Mouse (Mus musculus) forebrain, embryonic 14.5 days (tissue): ENCODE data around the gene Slc41a3. TPM values are rescaled to one million over a fixed set of nuclear protein-coding genes. Genes with fewer than 3 reads are reported as not detected.
A peak's percentile ranks its signal among the peaks of the same experiment; 100 is the strongest.

Source experiments
- ATAC-seq: fragments of 200-750 bp; cut with Nextera tagmentation; 2 replicates; pipeline ENCODE4 v1.8.0; 2017; ENCODE audit warnings: mild to moderate bottlenecking, moderate library complexity
- DNase-seq: peaks from one replicate; pipeline ENCODE4 v3.0.0-alpha.2; 2015; ENCODE audit warnings: low spot score
- H3K27ac ChIP-seq: fragments of 300-500 bp; sonication (generic); 2 replicates; pipeline ENCODE4 v1.5.1; 2014; ENCODE audit warnings: low read depth, mild to moderate bottlenecking, control low read depth, low read length, moderate library complexity
- H3K27me3 ChIP-seq: fragments of 300-500 bp; sonication (generic); replicated peaks from 2 replicates; pipeline ENCODE4 v1.6.1; 2014; ENCODE audit warnings: low read length, control low read depth, mixed read lengths; ENCODE audit not compliant: control insufficient read depth, insufficient read depth
- H3K36me3 ChIP-seq: fragments of 300-500 bp; sonication (generic); 2 replicates; pipeline ENCODE4 v1.6.1; 2014; ENCODE audit warnings: low read length, control low read depth; ENCODE audit not compliant: control insufficient read depth, insufficient read depth
- H3K4me1 ChIP-seq: fragments of 300-500 bp; sonication (generic); 2 replicates; pipeline ENCODE4 v1.6.1; 2014; ENCODE audit warnings: antibody characterized with exemption, low read length, control low read depth; ENCODE audit not compliant: control insufficient read depth, insufficient read depth
- H3K4me2 ChIP-seq: fragments of 300-500 bp; sonication (generic); 2 replicates; pipeline ENCODE4 v1.6.1; 2014; ENCODE audit warnings: mild to moderate bottlenecking, control low read depth, low read length
- H3K4me3 ChIP-seq: fragments of 300-500 bp; sonication (generic); 2 replicates; pipeline ENCODE4 v1.5.1; 2014; ENCODE audit warnings: low read depth, low read length, control low read depth
- H3K9ac ChIP-seq: fragments of 300-500 bp; sonication (generic); 2 replicates; pipeline ENCODE4 v1.6.1; 2014; ENCODE audit warnings: mild to moderate bottlenecking, low read length, control low read depth, moderate library complexity
- H3K9me3 ChIP-seq: fragments of 300-500 bp; sonication (generic); replicated peaks from 2 replicates; pipeline ENCODE4 v1.6.1; 2016; ENCODE audit warnings: low read length, control low read depth, mixed read lengths; ENCODE audit not compliant: control insufficient read depth
- WGBS: fragments of 180-500 bp; shearing (Covaris S2); extraction: QIAGEN DNeasy Blood & Tissue Kit; methylation state at CpG from one replicate; pipeline ENCODE4 v1.1.7; 2014; 5-methylcytosine and 5-hydroxymethylcytosine counted together
- polyA plus RNA-seq: library from polyadenylated mRNA; unstranded; fragments of >200 nt; fragmentation: Nextera tagmentation; extraction: Ambion mirVana; gene quantifications from 2 replicates; pipeline ENCODE4 v1.2.1, GENCODE M21; 2014

Gene Slc41a3
- polyA plus RNA-seq, 1 experiment from 2014 or later, result 2.1 TPM

GRCm38 (mm10) chr6:90565357-90566215, 38.9 kb upstream of the Slc41a3 start:
- no peak overlapping the region for H3K4me2 ChIP-seq
- H3K27me3 ChIP-seq, result no peaks in the 10 kb centered on the region
- H3K36me3 ChIP-seq, result no peaks in the 10 kb centered on the region
- 68% methylated on average over 13 of the region's 13 CpGs for WGBS
- no peak overlapping the region for H3K9ac ChIP-seq
- no peaks in the 10 kb centered on the region for H3K9me3 ChIP-seq
- peaks cover 3% of the 10 kb centered on the region; the same call in 1 of the 2 replicates for H3K4me1 ChIP-seq
- no peak overlapping the region for H3K27ac ChIP-seq
- no peak overlapping the region for H3K4me3 ChIP-seq
- ATAC-seq (no peak), DNase-seq (no peak)

DNA sequence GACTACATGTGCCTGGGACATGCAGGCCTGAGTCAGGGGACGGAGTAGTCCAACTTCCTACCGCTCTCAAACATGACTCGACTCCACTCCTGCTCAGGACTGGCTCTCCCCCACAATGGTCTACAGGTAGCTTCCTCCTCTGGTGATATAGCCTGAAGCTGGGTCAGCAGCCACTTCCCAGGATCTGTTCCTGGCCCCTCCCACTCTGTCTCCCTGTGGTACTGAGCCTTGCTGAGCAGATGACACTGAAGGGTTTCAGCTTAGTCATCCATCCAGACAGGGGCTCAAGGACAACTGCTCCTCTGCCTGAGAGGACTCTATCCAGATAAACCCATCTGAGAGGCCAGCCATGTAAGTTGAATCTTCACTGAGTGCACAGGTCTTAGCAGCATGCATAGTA, 37.0 kb upstream of the Slc41a3 start:
- no peak overlapping the region for H3K4me3 ChIP-seq
- no peaks in the 10 kb centered on the region for H3K27me3 ChIP-seq
- no peak overlapping the region for H3K9ac ChIP-seq
- 90% methylated on average over 3 of the region's 3 CpGs for WGBS
- H3K9me3 ChIP-seq, result no peaks in the 10 kb centered on the region
- H3K4me1 ChIP-seq, result no peaks in the 10 kb centered on the region
- H3K4me2 ChIP-seq, result no peak overlapping the region
- no peak for ATAC-seq
- DNase-seq, result no peak
- H3K36me3 ChIP-seq, result no peaks in the 10 kb centered on the region
- H3K27ac ChIP-seq, result no peak overlapping the region

- Histone ChIP-seq H3K36me3 (no peaks in the 10 kb centered on the region), H3K9me3 (no peaks in the 10 kb centered on the region), H3K9ac (no peak overlapping the region), H3K4me3 (no peak overlapping the region), H3K27me3 (no peaks in the 10 kb centered on the region), H3K4me1 (no peaks in the 10 kb centered on the region), H3K4me2 (no peak overlapping the region), H3K27ac (no peak overlapping the region)
- ATAC-seq (no peak), DNase-seq (no peak)
- WGBS, result 79% methylated on average over 3 of the region's 3 CpGs
Observed at GRCm38 (mm10) chr6:90567928-90568327, 36.6 kb upstream of the Slc41a3 start.

DNA sequence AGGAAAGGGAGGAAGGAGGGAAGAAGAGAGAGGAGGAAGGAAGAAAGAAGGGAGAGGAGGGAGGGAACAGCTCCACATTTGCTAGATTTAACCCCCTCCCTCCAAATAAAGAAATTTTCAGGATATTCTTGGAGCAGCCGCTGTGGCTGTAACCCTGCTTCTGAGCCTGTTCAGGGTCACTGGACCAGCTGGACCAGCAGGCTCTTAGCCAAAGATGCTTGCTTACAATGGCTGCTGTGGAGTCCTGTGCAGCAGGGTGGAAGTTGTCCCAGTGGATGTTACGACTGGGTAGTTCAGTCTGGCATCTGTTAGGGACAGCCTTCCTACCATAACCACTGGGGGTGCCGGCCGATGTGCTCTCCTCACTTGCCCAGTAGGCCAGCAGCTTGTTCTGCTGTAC, 35.8 kb upstream of the Slc41a3 start:
- Histone ChIP-seq H3K36me3 (no peaks in the 10 kb centered on the region), H3K4me1 (no peaks in the 10 kb centered on the region), H3K4me2 (no peak overlapping the region), H3K27ac (no peak overlapping the region), H3K4me3 (no peak overlapping the region), H3K9ac (no peak overlapping the region), H3K27me3 (no peaks in the 10 kb centered on the region), H3K9me3 (no peaks in the 10 kb centered on the region)
- DNase-seq (no peak), ATAC-seq (no peak)
- 86% methylated on average over 4 of the region's 4 CpGs for whole genome bisulfite sequencing

- Histone ChIP-seq H3K27ac (no peak overlapping the region), H3K9me3 (no peaks in the 10 kb centered on the region), H3K4me2 (no peak overlapping the region), H3K27me3 (no peaks in the 10 kb centered on the region), H3K9ac (no peak overlapping the region), H3K4me1 (no peaks in the 10 kb centered on the region), H3K36me3 (no peaks in the 10 kb centered on the region), H3K4me3 (no peak overlapping the region)
- ATAC-seq, result no peak
- WGBS, result 81% methylated on average over 12 of the region's 12 CpGs
- DNase-seq, result no peak
Observed at GRCm38 (mm10) chr6:90569736-90570383, 34.7 kb upstream of the Slc41a3 start.

DNA sequence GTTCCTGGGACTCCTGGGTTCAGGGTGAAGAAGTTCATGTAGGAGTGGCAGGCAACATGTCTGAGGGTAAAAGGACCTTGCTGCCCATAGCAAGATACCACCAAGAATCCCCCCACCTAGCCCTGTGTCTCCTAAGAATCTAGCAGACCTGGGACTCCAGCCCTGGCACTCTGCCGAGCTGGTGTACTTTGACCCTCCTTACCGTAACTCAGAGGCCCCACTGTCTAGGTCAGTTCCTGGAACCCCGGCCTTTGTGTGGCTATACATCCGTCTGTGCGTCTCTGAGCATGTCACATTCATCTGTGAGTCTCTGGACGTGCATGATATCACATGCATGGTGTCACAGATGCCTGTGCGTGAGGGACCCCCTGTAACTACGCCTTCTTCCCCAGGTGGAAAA, 34.1 kb upstream of the Slc41a3 start:
- H3K4me2 ChIP-seq, result no peak overlapping the region
- H3K4me3 ChIP-seq, result no peak overlapping the region
- DNase-seq, result no peak
- no peak overlapping the region for H3K27ac ChIP-seq
- 83% methylated on average over 8 of the region's 8 CpGs for WGBS
- no peak for ATAC-seq
- H3K36me3 ChIP-seq, result no peaks in the 10 kb centered on the region
- no peaks in the 10 kb centered on the region for H3K9me3 ChIP-seq
- no peaks in the 10 kb centered on the region for H3K27me3 ChIP-seq
- no peak overlapping the region for H3K9ac ChIP-seq
- H3K4me1 ChIP-seq, result no peaks in the 10 kb centered on the region

DNA sequence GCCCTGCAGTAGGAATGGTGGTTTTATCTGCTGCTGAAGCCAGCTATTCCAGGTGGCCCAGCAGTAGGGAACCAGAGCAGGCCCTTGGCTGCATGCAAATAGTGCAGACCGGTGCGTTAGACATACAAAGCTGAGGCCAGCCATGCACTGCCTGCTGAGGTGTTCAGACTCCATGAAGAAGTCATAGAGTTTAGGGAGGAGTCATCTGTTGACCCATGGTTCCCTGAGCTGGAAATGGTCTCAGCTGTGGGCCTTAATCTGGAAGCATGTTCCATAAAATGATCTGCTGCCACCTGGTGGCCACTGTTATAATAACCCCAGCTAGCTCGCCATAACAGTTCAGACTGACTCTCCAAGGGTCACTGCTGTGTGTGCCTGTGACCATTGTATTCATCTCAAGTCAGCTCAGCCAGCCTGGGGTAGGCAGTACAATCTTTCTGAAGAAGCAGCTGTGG, 29.2 kb upstream of the Slc41a3 start:
- Histone ChIP-seq H3K27ac (no peak overlapping the region), H3K4me1 (no peaks in the 10 kb centered on the region), H3K9ac (no peak overlapping the region), H3K9me3 (no peaks in the 10 kb centered on the region), H3K4me2 (no peak overlapping the region), H3K4me3 (no peak overlapping the region), H3K27me3 (no peaks in the 10 kb centered on the region), H3K36me3 (no peaks in the 10 kb centered on the region)
- peak; percentile 85 for DNase-seq
- peak; percentile 33 for ATAC-seq
- 41% methylated on average over 3 of the region's 3 CpGs for WGBS

DNA sequence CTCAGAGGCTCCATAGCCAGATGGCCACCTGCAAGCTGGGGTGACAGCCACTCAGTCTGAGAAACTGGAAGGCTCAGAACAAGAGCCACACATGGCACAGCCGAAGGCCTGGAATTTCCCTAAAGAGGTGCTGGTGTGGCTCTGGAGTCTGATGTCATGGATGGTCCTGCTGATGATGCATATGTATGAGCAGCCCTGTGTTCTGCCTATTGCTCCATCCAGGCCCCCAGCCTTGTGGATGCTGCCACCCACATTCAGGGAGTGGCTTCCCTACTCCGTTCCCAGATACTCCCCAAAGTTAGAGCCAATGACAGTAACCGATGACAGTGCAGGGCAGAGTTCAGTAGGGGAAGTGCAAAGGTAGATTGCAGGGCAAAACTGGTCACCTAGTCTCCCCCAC, 26.4 kb upstream of the Slc41a3 start:
- ATAC-seq, result peak; percentile 69
- WGBS, result 51% methylated on average over 3 of the region's 3 CpGs

DNA sequence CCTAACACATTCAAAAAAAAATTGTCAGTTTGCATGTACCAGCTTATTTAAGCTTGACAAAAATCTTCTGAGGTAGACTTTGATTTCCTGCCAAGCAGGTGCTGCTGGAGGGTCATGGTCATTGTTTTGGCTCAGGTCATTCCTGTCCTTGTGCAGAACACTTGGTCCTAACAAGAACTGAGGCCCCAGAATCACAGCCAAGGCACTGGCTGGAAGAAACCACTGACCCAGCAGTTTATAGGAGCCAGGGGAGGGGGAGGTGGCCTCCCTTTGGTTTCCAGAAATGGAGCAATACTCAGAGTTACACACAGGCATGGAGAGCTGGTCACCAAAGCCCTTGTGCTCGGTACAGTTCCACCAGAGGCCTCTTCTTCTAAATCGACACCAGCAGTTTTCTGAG, 22.2 kb upstream of the Slc41a3 start:
- Histone ChIP-seq H3K27ac (no peak overlapping the region), H3K9ac (no peak overlapping the region), H3K4me3 (no peak overlapping the region), H3K9me3 (no peaks in the 10 kb centered on the region), H3K4me2 (no peak overlapping the region), H3K36me3 (no peaks in the 10 kb centered on the region), H3K27me3 (no peaks in the 10 kb centered on the region), H3K4me1 (no peaks in the 10 kb centered on the region)
- DNase-seq (no peak), ATAC-seq (no peak)
- 72% methylated on average over 2 of the region's 2 CpGs for WGBS

More for the DNA sequence above, 26.4 kb upstream of the Slc41a3 start:
- Histone ChIP-seq H3K27me3 (no peaks in the 10 kb centered on the region), H3K9ac (no peak overlapping the region), H3K4me2 (no peak overlapping the region), H3K9me3 (no peaks in the 10 kb centered on the region), H3K4me1 (no peaks in the 10 kb centered on the region), H3K27ac (no peak overlapping the region), H3K4me3 (no peak overlapping the region), H3K36me3 (no peaks in the 10 kb centered on the region)
- peak; percentile 47 for DNase-seq
